28 mouse cellular contexts compared by ENCODE assay signal in the genomic region with DNA sequence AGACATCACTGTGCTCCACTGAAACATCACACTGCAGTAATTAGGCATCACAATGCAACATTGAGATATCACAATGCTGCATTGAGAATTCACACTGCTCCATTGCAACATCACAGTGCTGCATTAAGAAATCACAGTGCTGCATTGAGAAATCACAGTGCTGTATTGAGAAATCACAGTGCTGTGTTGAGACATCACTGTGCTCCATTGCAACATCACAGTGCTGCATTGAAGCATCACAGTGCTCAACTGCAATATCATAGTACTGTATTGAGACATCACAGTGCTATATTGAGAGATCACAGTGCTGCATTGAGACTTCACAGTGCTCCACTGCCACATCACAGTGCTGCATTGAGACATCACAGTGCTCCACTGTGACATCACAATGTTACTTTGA. TPM values are rescaled to one million over a fixed set of nuclear protein-coding genes. Genes with fewer than 3 reads are reported as not detected.
DNase-seq lines count a peak whose midpoint lies in the region; ATAC-seq and TF ChIP-seq lines count a peak whose summit lies in the region.
"Had no signal": no experiment of that assay in that cellular context is flagged by ENCODE, and none has a peak within 500 bp of the region (broad histone marks: within the 10 kb centered on the region; RNA-seq: fewer than 3 reads in every experiment).

No protein-coding gene starts in this region.

- no peak overlapping the region for H3K9ac ChIP-seq in liver, adult 2 months (ENCODE audit: low read depth, low read length)
- no peak overlapping the region for H3K9ac ChIP-seq in liver, embryonic 16.5 days (ENCODE audit: low read depth, low read length)
- H3K9ac ChIP-seq in kidney, embryonic 15.5 days, result no peak overlapping the region
- H3K9ac ChIP-seq: heart, embryonic 15.5 days; intestine, embryonic 15.5 days; limb, embryonic 12.5 days; liver, embryonic 15.5 days had no signal

- peaks cover 4% of the 10 kb centered on the region for H3K27me3 ChIP-seq in liver, adult 2 months (ENCODE audit: control insufficient read depth, insufficient read depth, low read length)
- no peaks in the 10 kb centered on the region for H3K27me3 ChIP-seq in liver, embryonic 16.5 days (ENCODE audit: control insufficient read depth, insufficient read depth, low read depth, low read length)
- H3K27me3 ChIP-seq in myocyte (ENCODE audit: control insufficient read depth, insufficient read depth, insufficient read length), result no peaks in the 10 kb centered on the region
- no peaks in the 10 kb centered on the region for H3K27me3 ChIP-seq in kidney, embryonic 15.5 days
- H3K27me3 ChIP-seq: heart, embryonic 15.5 days; intestine, embryonic 15.5 days; limb, embryonic 12.5 days; liver, embryonic 15.5 days had no signal

- H3K4me1 ChIP-seq in liver, adult 2 months (ENCODE audit: control insufficient read depth, insufficient read depth, low read length), result peaks cover under 1% of the 10 kb centered on the region; the same call in 1 of the 2 replicates
- no peaks in the 10 kb centered on the region for H3K4me1 ChIP-seq in liver, embryonic 16.5 days (ENCODE audit: control insufficient read depth, low read depth, low read length)
- H3K4me1 ChIP-seq in kidney, embryonic 15.5 days, result no peaks in the 10 kb centered on the region
- H3K4me1 ChIP-seq: heart, embryonic 10.5 days; heart, embryonic 15.5 days; intestine, embryonic 15.5 days; limb, embryonic 12.5 days; liver, embryonic 15.5 days had no signal

- TF ChIP-seq CTCF in liver, adult 2 months (IDR thresholded peaks at IDR 0.05; ENCODE audit: low read depth, low read length), result no peak

- no peaks in the 10 kb centered on the region for H3K9me3 ChIP-seq in liver, embryonic 16.5 days (replicated peaks; ENCODE audit: control insufficient read depth, low read length)
- H3K9me3 ChIP-seq in kidney, embryonic 15.5 days (replicated peaks), result no peaks in the 10 kb centered on the region
- H3K9me3 ChIP-seq: heart, embryonic 10.5 days; heart, embryonic 15.5 days; intestine, embryonic 15.5 days; limb, embryonic 12.5 days; liver, embryonic 15.5 days had no signal

- H3K4me3 ChIP-seq in liver, adult 2 months (ENCODE audit: insufficient read depth, low read depth, low read length), result no peak overlapping the region
- no peak overlapping the region for H3K4me3 ChIP-seq in liver, embryonic 16.5 days (ENCODE audit: low read depth, low read length)
- no peak overlapping the region for H3K4me3 ChIP-seq in myocyte
- H3K4me3 ChIP-seq in kidney, embryonic 15.5 days (replicated peaks), result no peak overlapping the region
- H3K4me3 ChIP-seq: erythroblast, embryonic 14.5 days; heart, embryonic 10.5 days; heart, embryonic 15.5 days; intestine, embryonic 15.5 days; left cerebral cortex, adult 2 months; limb, embryonic 12.5 days; liver, embryonic 15.5 days had no signal

- TF ChIP-seq POLR2A in liver, adult 2 months (IDR thresholded peaks at IDR 0.05; ENCODE audit: extremely low read depth, insufficient read depth, low read length), result no peak
- no peak for TF ChIP-seq POLR2A in myocyte (IDR thresholded peaks at IDR 0.05; ENCODE audit: insufficient read length, low read depth)

- H3K79me2 ChIP-seq in liver, adult 2 months (ENCODE audit: control insufficient read depth, insufficient read depth, low read length), result no peaks in the 10 kb centered on the region
- no peaks in the 10 kb centered on the region for H3K79me2 ChIP-seq in myocyte (ENCODE audit: control insufficient read depth, insufficient read depth)

- ATAC-seq in liver, embryonic 16.5 days (ENCODE audit: low read depth), result peak; percentile 45; the same call in 1 of the 2 replicates
- no peak for ATAC-seq in kidney, embryonic 15.5 days (replicated peaks; ENCODE audit: low FRiP score)
- ATAC-seq: hindbrain, postnatal 0 days; intestine, embryonic 15.5 days; lung, postnatal 0 days had no signal

- peak; percentile 60 for DNase-seq in liver, adult 2 months (ENCODE audit: extremely low read depth, low read depth, low spot score)
- DNase-seq in liver (no peak), NIH3T3 (ENCODE audit: low read depth) (peak; percentile 16)
- DNase-seq in kidney, adult 8-10 months, result no peak
- DNase-seq: adrenal gland, postnatal 14 days; cerebellum, adult 11 months; cerebellum, adult 9-10 months; cerebellum, postnatal 36 days; gastrocnemius, postnatal 14 days; heart, adult 11 months; kidney, adult 2 months; kidney, postnatal 10 days; layer of hippocampus, adult 9-11 months; lung, postnatal 4 days had no signal

- no peak overlapping the region for H3ac ChIP-seq in myocyte (ENCODE audit: control insufficient read depth, insufficient read length)

- H3K27ac ChIP-seq in liver, adult 2 months (replicated peaks; ENCODE audit: insufficient read depth, low read depth, low read length), result no peak overlapping the region
- no peak overlapping the region for H3K27ac ChIP-seq in liver, embryonic 16.5 days (ENCODE audit: low read length)
- H3K27ac ChIP-seq in kidney, embryonic 15.5 days, result no peak overlapping the region
- H3K27ac ChIP-seq: heart, embryonic 10.5 days; heart, embryonic 15.5 days; hindbrain, postnatal 0 days; intestine, embryonic 15.5 days; left cerebral cortex, adult 2 months; limb, embryonic 12.5 days; liver, embryonic 15.5 days had no signal

- no peaks in the 10 kb centered on the region for H3K36me3 ChIP-seq in liver, adult 2 months (ENCODE audit: control insufficient read depth, insufficient read depth, low read length)
- no peaks in the 10 kb centered on the region for H3K36me3 ChIP-seq in liver, embryonic 16.5 days (ENCODE audit: control insufficient read depth, insufficient read depth)
- H3K36me3 ChIP-seq in myocyte (ENCODE audit: control insufficient read depth, insufficient read depth), result no peaks in the 10 kb centered on the region
- no peaks in the 10 kb centered on the region for H3K36me3 ChIP-seq in kidney, embryonic 15.5 days
- H3K36me3 ChIP-seq: heart, embryonic 10.5 days; heart, embryonic 15.5 days; intestine, embryonic 15.5 days; limb, embryonic 12.5 days; liver, embryonic 15.5 days had no signal

- H3K4me2 ChIP-seq in liver, embryonic 16.5 days (ENCODE audit: low read depth, low read length), result no peak overlapping the region
- no peak overlapping the region for H3K4me2 ChIP-seq in myocyte (ENCODE audit: low read depth)
- H3K4me2 ChIP-seq in kidney, embryonic 15.5 days, result no peak overlapping the region
- H3K4me2 ChIP-seq: heart, embryonic 15.5 days; intestine, embryonic 15.5 days; limb, embryonic 12.5 days; liver, embryonic 15.5 days; midbrain, embryonic 11.5 days had no signal

TF ChIP-seq in myocyte, 11 proteins besides CTCF, POLR2A, EP300 and RAD21:
- TF ChIP-seq CEBPB (IDR thresholded peaks at IDR 0.05; ENCODE audit: insufficient read depth, poor library complexity, severe bottlenecking) (peak; percentile 61; the same call in 1 of the 2 replicates), POLR2AphosphoS2 (IDR thresholded peaks at IDR 0.05; ENCODE audit: insufficient read length, low read depth) (no peak)

RNA-seq across cellular contexts. Expression of a gene that starts 46.6 kb away (rescaled TPM):
- 0.55 and 0.60 TPM in 2 replicates for total RNA-seq in liver, adult 2 months (2014; rRNA removed)
- polyA plus RNA-seq in liver, adult 2 months (2012; rRNA removed), result 0.22 and 0.29 TPM in 2 replicates
- polyA plus RNA-seq in liver, embryonic 16.5 days (2015; fragmentation: Nextera tagmentation; extraction: Ambion mirVana), result 0.11 and 0.17 TPM in 2 replicates
- polyA plus RNA-seq in myocyte (2012; fragmentation: generic; extraction: Trizol), result 0.95 TPM
- polyA plus RNA-seq in kidney, embryonic 15.5 days (2015; fragmentation: Nextera tagmentation; extraction: Ambion mirVana), result 7.2 and 8.9 TPM in 2 replicates
- total RNA-seq: gastrocnemius, postnatal 14 days; hindbrain, postnatal 0 days; left cerebral cortex, adult 2 months; left cerebral cortex, postnatal 25 days had no signal
- polyA plus RNA-seq: erythroblast, embryonic 14.5 days; midbrain, embryonic 11.5 days had no signal

Comparison
In these comparisons a context has a peak if more than half of its experiments do, and no peak if none do; other contexts are left out.
1. DNase-seq: peak in liver, adult 2 months (single experiment) and NIH3T3 (single experiment); none in liver (single experiment) and kidney, adult 8-10 months (0 of 2).